Mouse (Mus musculus): Measurements from ENCODE around the gene Nupr1l. TPM values are rescaled to one million over a fixed set of nuclear protein-coding genes. Genes with fewer than 3 reads are reported as not detected.
"Not testable (repeated sequence)": the region's sequence is repeated elsewhere in the genome, so short reads cannot be mapped to it uniquely, and the experiment has no call there.

Gene Nupr1l
- total RNA-seq, 2 experiments from 2014 or later: 1.4 to 2.8 TPM

DNA sequence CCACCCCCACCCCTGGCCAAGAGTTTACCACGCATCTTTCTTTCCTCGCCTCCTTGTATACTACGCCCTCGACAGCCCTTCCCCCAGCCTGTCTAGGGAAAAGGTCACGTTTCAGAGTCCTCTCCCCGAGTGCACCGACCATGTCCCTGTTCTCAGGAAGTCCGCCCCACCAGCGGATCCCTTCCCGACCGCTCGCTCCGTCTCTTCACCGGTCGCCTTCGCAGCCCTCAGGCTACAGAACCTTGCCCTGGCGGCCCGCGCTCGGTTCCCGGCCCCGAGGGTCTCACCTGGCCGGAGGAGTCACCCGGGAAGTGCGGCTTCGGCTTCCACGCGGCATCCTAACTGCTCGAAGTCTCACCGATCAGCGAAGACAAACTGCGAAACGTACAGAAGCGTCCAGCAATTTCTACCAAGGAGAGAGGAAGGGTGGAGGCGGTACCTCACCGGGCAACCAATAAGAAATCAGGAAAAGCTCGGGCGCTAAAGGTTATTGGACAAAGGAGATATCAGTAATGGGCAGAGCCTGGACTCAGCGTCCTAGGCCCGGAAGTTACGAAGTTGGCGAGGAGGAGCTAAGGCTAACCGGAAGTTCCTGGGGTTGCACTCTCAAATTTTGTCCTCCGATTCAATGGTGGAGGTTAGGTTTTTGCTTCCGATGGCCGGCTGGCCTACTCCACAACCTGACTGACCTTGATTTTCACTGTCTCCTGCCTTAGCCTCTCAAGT is 21.3 kb upstream of the Nupr1l start, which contains the start of gene Chchd2:
Gene Chchd2 (minus strand): TSS at position 560 of the 726 bp plus-strand sequence.
- no peak for TF ChIP-seq CTCF (conservative IDR thresholded peaks at IDR 0.05)
- Histone ChIP-seq H3K27ac (peak within 1 kb of the TSS; percentile 96), H3K4me3 (peak within 1 kb of the TSS; percentile 87)
- peak; percentile 92 to 97 for DNase-seq (ENCODE audit: low spot score in 2 of 2)

DNA sequence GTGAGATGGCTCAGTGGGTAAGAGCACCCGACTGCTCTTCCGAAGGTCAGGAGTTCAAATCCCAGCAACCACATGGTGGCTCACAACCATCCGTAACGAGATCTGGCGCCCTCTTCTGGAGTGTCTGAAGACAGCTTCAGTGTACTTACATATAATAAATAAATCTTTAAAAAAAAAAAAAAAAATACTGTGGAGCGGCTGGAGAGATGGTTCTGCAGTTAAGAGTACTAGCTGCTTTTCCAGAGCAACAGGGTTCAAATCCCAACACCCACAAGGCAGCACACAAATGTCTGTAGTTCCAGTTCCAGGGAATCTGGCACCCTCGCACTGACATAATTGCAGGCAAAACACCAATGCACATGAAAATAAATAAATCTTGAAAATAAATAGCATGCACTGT is 17.9 kb upstream of the Nupr1l start:
- not testable (repeated sequence) for DNase-seq (ENCODE audit: low spot score in 2 of 2); H3K4me3 ChIP-seq; H3K27ac ChIP-seq

DNA sequence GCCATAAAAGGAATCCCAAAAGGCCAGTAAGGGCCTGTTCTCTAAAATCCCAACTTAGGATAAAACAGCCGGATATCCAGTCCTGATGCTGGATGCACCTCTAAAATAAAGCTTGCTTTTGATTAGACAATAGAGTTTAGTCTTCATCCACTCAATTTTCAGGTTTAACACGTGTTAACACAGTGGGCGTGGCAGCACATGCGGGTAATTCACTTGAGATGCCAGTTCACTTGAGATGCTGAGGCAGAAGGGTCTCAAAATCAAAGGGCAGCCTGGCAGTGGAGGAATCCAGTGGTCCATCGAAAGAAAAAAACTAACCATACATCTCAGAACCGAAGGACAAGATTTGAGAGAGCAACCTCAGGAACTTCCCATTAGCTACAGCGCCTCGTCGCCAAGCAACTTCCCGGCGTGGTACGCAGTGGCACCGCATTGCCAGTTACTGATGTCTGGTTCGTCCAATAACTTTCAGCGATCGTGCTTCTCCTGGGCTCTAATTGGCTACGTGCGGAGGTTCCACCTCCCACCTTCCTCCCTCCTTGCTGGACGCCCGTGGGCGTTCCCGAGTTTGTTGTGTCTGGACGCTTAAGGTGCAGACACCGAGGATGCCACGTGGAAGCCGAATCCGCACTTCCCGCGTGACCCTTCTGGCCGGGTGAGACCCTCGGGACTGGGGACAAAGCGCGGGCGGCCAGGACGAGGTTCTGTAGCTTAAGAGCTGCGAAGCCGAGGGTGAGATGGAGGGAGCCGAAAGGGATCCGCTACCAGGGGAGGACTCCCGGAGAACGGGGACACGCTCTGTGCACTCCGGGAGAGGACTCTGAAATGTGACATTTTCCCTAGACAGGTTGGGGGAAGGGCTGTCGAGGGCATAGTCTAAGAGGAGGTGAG is 12.9 kb upstream of the Nupr1l start, which contains the start of gene Zbed5:
Gene Zbed5 (plus strand): TSS at position 526 of the 891 bp plus-strand sequence.
- Histone ChIP-seq H3K27ac (peak within 1 kb of the TSS; percentile 73), H3K4me3 (peak within 1 kb of the TSS; percentile 84)
- peak; percentile 87 to 91 for DNase-seq (ENCODE audit: low spot score in 2 of 2)
- no peak for TF ChIP-seq CTCF (conservative IDR thresholded peaks at IDR 0.05)

DNA sequence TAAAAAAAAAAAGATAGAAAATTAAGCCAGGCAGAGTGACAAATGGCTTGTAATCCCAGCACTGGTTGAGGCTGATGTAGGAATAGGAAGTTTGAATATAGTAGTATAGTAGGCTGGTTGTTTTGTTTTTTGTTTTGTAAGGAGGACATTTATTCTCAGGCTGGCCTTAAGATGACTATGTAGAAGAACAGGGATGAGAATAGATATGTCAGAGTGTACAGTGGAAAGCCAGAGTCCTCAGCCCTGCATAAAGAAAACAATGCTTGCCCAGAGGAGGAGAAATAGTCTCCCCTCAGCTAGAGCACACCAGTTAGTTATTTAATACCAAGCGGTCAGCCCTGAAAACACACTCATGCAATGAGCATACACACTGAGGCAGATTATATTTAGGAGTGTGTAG is 9.9 kb upstream of the Nupr1l start, which contains the start of gene Phkg1:
Gene Phkg1 (minus strand): TSS at position 101 of the 400 bp plus-strand sequence.
- TF ChIP-seq CTCF (conservative IDR thresholded peaks at IDR 0.05): no peak
- Histone ChIP-seq H3K27ac (no peak within 1 kb of the TSS), H3K4me3 (no peak within 1 kb of the TSS)
- DNase-seq (ENCODE audit: low spot score in 2 of 2): no peak

DNA sequence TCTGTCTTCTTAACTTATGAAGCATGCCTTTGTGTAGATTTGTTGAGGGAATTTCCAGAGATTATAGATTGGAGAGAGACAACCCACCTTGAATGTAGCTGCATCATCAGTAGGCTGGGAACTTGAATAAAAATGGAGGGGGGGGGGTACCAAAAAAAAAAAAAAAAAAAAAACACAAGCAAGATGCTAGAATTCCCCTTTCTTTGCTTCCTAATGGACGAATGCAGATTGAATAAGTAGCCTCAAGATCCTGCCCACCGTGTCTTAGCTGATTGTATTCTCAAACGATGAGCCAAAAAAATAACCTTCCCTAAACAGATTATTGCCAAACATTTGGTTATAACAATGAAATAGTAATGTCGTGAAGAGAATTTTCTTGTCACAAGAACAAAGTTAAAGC is 565 bp upstream of the Nupr1l start:
- H3K27ac ChIP-seq: peak overlapping the region; percentile 94; the same call in 1 of the 2 replicates
- H3K4me3 ChIP-seq: peak overlapping the region; percentile 79
- TF ChIP-seq CTCF (conservative IDR thresholded peaks at IDR 0.05): no peak
- no peak for DNase-seq (ENCODE audit: low spot score in 2 of 2)

DNA sequence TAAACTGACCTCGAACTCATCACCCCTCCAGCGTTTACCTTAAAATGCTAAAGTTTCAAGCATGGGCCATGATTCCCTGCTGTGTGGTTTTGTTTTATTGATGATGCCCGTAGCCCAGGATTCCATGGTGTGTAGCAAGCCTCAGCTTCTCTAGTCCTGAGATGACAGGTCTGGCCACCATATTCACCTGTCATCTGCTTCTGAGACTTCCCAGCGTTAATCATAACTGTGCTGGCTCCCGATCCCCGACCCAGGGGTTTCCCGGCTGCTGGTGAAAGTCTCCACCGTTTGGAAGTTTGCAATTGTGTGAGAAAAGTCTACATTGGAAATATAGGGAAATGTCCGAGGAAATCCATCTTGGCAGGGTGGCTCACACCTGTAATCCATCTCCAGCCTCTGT is 807 bp downstream of the Nupr1l start:
- peak overlapping the region; percentile 94 for H3K27ac ChIP-seq

DNA sequence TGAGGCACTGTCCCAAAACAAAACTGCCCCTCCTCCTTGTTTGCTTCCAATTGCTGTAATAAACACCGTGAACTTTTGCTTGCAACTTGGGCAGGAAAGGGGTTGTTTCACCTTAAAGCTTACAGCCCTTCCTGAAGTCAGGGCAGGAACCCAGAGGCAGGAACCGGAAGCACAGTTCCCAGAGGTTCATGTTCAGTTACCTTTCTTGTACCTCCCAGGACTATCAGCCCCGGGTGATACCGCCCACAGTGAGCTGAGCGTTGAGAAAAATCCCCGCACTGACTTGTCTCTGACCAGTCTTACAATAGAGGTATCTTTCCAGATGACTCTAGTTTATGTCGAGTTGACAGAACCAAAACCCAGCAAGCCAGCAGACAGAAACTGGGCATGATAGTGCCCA is 1.3 kb downstream of the Nupr1l start:
- no peak for TF ChIP-seq CTCF (conservative IDR thresholded peaks at IDR 0.05)
- no peak for DNase-seq (ENCODE audit: low spot score in 2 of 2)
- H3K4me3 ChIP-seq: no peak overlapping the region
- no peak overlapping the region for H3K27ac ChIP-seq

More for the DNA sequence above, 807 bp downstream of the Nupr1l start:
- peak overlapping the region; percentile 79 for H3K4me3 ChIP-seq
- DNase-seq (ENCODE audit: low spot score in 2 of 2): no peak
- no peak for TF ChIP-seq CTCF (conservative IDR thresholded peaks at IDR 0.05)

DNA sequence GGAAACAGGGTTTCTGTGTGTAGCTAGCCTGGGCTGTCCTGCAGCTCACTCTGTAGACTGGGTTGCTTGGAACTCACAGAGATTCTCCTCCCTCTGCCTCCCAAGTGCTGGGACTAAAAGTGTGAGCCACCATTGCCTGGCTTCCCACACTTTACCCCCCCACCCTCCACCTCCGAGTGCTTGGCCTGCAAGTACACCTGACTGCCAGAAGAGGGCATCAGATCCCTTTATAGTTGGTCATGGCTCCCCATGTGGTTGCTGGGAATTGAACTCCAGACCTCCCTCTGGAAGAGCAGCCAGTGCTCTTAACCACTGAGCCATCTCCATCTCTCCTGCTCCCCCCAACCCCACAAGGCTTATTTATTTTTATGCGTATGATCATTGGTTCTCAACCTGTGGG is 5.7 kb downstream of the Nupr1l start:
- DNase-seq (ENCODE audit: low spot score in 2 of 2): no peak
- peak; percentile 67 for TF ChIP-seq CTCF (conservative IDR thresholded peaks at IDR 0.05)
- H3K4me3 ChIP-seq: no peak overlapping the region

DNA sequence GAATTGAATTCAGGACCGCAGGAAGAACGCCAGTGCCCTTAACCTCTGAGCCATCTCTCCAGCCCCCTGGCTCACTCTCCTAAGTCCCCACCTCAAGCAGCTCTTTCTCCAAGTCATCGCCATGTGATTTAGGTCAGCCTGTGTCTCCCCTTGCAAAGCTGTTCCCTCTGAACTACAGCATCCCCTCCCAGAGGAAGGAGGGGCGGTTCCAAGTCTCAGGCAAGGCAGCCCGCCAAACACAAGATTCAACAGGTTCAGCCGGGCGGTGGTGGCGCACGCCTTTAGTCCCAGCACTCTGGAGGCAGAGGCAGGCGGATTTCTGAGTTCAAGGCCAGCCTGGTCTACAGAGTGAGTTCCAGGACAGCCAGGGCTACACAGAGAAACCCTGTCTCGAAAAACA is 7.2 kb downstream of the Nupr1l start:
- not testable (repeated sequence) for DNase-seq (ENCODE audit: low spot score in 2 of 2); H3K27ac ChIP-seq

More for the DNA sequence above, 5.7 kb downstream of the Nupr1l start:
- no peak overlapping the region for H3K27ac ChIP-seq

DNA sequence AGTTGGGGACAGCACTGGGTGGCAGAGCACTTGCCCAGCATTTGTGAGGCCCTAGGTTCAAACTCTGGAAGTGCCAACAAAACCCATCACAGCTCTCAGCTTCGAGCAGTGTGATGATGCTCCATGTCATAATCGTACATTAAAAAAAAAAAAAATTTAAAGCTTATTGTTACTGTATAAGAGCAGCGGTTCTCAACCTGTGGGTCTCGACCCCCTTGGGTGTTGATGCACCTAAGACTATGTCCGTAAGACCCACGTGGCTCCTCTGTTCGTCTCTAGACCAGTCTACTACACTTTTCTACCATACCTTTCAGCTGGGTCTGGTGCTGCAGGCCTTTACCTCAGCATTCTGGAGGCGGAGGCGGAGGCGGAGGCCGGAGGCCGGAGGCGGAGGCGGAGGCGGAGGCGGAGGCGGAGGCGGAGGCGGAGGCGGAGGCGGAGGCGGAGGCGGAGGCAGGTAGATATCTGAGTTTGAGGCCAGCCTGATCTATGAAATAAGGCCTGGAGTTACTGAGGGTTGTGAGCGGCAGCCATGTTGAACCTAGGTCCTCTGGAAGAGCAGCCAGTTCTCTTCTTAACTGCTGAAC is 9.8 kb downstream of the Nupr1l start:
- Histone ChIP-seq H3K27ac (no peak overlapping the region), H3K4me3 (no peak overlapping the region)
- no peak for DNase-seq (ENCODE audit: low spot score in 2 of 2)
- TF ChIP-seq CTCF (conservative IDR thresholded peaks at IDR 0.05): no peak

More for the DNA sequence above, 7.2 kb downstream of the Nupr1l start:
- not testable (repeated sequence) for H3K4me3 ChIP-seq

DNA sequence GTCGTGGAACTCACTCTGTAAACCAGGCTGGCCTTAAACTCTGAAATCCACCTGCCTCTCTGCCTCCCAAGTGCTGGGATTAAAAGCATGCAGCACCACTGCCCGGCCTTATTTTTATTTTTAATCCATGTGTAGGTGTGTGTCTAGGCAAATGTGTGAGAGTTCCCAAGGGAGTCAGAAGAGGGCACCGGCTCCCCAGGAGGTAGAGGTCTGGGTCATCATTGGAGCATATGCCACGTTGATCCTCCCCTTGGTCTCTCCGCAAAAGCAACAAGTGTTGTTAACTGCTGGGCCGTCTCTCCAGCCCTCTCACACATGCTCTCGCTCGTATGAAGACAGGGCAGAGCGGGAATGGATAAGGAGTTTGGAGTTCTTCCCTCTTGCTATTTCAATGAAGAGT is 10.4 kb downstream of the Nupr1l start:
- Histone ChIP-seq H3K27ac (no peak overlapping the region), H3K4me3 (no peak overlapping the region)
- TF ChIP-seq CTCF (conservative IDR thresholded peaks at IDR 0.05): no peak
- no peak for DNase-seq (ENCODE audit: low spot score in 2 of 2)

DNA sequence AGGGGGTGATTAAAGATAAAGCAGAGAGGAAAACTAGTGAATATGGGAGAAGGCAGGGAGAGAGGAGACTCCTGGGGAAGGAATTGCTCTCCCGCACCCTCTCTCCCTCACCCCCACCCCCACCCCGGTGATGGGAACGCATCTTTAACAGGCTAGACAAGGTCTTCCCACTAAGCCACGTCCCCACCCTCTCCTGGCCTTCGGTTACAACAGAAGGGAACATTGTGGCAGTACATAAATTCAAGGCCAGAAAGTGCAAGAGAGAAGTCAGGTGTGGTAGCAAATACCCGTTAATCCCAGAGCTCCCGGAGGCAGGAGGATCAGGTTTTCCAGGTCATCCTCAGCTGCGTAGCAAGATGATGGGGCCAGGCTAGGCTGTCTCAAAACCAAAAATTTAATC is 11.0 kb downstream of the Nupr1l start:
- no peak for TF ChIP-seq CTCF (conservative IDR thresholded peaks at IDR 0.05)
- Histone ChIP-seq H3K27ac (no peak overlapping the region), H3K4me3 (no peak overlapping the region)
- no peak for DNase-seq (ENCODE audit: low spot score in 2 of 2)

DNA sequence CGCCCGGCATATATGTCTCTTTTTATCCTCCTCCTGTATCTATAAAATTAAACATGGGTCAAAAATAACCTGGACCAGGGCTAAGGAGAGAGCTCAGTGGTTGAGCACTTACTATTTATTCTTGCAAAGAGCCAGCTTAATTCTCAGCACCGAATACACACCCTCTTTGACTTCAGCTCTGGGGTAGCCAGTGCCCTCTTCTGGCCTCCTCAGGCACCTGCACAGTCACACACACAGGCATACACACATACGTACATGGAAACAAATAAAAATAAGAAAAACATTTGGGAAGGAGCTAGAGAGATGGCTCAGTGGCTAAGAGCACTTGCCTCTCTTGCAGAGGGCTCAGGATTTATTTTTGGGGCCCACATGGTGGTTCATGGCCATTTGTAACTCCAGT is 13.6 kb downstream of the Nupr1l start:
- no peak overlapping the region for H3K27ac ChIP-seq
- no peak for DNase-seq (ENCODE audit: low spot score in 2 of 2)
- TF ChIP-seq CTCF (conservative IDR thresholded peaks at IDR 0.05): no peak
- no peak overlapping the region for H3K4me3 ChIP-seq

Measured in layer of hippocampus, adult 2 months (tissue).